Mouse (Mus musculus) cerebellum, adult 18-20 months (tissue): ENCODE data around the gene Shisa4.

ENCODE experiments used
- DNase-seq, 2 experiments: peaks; one replicate each; pipeline ENCODE4 v3.0.0; 2021

Gene Shisa4

DNA sequence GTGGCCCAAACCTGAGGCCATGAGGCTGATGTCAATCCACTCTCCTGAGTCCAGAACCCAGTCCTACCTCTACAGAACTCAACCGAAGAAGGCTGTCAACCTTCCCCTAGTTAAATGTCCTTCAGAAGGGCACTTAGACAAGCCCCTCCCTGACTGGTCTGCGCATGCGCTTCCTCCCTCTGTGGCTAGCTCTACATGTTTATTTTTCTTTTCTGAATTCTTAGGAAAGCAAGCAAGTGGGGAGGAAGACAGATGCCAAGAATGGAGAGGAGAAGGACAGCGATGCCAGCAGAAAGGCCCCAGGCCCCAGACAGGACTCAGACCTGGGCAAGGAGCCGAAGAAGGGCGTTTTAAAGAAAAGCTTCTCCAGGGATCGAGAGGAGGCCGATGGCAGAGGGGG is 11.6 kb downstream of the Shisa4 start:
- no peak for DNase-seq

DNA sequence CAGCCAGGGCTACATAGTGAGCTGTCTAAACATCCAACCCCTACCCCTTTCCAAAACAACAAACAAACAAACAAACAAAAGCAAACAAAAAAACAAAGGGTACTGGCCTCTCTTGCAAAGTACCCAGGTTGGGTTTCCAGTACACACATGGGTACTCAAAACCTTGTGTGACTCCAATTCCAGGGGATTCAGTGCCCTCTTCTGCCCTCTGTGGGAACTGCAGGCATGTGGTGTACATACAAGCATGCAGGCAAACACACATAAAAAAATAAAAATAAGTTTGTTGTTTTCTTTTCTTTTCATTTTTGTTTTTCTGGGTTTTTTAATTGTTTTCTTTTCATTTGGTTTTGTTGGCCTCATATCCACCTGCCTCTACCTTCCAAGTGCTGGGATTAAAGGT is 12.9 kb downstream of the Shisa4 start:
- no peak for DNase-seq

DNA sequence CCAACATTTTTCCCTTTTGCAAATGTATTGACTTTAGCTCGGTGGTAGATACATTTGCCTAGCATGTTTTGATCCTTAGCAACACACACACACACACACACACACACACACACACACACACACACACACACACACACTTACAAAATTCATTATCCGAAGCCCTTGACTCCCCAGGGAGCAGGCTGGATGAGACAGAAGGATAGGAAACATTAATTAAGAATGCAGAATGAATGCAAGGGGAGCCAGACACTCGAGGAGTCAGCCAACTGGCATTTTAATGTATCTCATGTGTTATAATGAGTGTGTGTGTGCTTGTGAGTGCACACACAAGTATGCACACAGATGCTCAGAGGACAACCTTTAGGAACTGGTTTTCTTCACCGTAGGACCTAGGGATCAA is 13.5 kb downstream of the Shisa4 start:
- DNase-seq, result no peak

DNA sequence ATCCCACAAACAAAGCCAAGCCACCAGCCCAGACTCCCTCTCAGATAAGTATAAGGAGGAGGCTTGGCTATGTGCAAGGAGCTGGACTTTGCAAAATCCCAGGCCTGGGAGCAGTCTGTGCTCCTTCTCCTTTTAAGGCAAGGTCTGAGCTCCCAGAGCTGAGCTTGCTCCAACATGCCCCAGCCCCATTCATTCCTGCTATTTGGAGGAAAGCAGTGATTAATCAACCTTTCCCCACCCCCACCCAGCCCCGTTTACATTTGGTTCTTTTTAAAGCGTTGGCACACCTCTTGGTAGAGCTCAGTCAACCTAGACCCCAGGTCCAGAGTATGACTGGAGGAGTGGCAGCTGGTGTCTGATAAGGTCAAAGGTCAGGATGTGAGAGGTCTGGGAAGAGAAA is 16.0 kb downstream of the Shisa4 start:
- no peak for DNase-seq

DNA sequence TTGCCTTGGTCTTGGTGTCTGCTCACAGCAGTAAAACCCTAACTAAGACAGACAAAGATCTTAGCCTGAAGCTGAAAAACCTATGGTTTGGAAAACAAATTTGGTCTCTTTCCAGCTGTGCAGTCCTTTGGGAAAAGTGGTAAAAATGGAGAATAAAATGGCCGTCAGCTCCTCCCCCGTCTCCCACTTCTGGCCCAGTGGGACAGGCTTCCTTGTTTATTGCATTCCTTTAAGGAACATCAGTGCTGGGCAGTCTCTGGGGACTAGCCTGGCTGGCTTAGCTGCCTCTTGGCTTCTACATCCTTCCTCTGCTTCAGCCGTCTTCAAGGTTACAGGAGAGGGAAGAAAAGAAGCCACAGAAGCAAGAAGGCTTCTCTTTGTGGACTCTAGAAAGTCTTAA is 23.1 kb downstream of the Shisa4 start:
- no peak for DNase-seq

DNA sequence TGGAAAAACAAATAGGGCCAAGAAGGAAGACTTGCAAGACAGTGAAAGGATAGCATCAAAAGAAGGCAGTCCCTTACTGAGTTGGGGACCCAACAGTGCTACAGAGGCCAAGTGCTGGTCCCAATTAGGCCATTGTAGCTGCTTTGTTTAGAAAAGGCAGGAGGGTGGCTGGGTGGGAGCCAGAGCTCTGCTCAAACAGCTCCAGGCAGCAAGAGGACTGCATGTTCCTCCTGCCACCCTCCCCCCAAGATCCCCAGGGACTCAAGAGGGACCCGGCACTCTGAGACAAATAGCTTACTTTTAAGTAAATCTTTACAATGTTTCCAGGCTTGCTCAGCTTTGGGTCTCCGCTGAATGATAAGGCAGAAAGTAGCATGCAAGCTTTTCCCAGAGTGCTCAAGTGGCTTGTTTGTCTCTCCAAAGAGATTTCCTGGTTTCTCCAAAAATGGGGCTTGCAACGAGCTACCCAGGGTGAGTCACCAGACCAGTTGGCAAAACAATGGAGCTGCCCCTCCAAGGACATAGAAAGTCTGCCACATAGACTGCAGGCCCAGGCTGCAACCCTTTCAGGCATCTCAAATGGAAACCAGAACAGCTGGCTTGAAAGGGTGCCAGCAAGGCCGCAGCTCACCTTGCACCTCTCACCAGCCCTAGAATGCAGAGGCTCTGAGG is 27.4 kb downstream of the Shisa4 start:
- no peak for DNase-seq

DNA sequence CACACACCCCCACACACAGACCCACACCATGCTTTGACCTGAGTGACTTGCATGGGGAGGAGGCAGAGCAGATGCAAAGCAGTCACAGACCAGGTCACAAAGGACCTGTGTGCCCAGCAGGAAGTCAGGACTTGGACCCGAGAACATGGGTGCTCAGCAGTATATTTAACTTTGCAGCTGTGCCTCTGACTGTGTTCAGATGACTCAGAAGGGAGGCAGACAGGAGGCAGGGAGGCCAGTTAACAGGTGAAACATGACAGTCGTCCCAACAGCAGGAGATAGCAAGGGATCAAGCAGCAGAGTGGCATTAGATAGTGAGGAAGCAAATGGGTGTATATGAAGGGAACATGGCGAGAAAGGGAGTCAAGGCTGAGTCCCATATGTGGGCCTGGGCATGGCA is 28.1 kb downstream of the Shisa4 start:
- DNase-seq, result no peak

DNA sequence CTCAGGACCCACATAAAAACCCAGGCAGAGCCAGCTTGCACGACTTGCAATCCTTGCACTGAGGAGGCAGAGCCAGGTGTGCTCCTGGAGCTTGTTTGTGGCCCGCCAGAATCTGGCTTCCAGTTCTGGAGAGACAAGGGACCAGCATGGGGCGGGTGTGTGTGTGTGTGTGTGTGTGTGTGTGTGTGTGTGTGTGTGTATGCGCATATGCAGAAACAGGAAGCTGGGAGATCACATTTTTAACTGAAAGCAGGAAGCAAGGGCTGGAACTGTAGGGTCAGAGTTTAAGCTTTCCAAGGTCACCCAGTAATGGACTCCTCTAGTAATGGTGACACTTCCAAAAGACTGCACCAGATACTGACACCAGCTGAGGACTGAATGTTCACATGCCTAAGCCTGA is 31.0 kb downstream of the Shisa4 start:
- no peak for DNase-seq

DNA sequence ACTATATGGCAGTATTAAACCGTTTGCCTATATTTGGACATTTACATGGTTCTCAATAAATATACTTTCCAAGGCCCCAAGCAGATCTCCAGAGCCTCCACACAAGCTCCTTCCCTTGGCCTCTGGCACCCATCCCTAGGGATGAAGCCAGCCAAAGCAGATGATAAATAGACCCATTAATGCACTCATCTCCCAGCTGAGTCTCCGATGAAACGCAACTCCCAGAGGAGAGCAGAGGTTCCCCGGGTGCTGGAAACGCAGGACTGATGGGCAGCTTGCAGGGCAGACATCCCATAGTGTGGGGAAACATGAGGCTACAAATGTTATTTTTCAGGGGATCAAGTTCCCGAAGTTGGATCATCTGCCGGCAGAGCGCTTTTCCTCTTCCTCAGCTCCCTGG is 33.1 kb downstream of the Shisa4 start:
- DNase-seq, result no peak

DNA sequence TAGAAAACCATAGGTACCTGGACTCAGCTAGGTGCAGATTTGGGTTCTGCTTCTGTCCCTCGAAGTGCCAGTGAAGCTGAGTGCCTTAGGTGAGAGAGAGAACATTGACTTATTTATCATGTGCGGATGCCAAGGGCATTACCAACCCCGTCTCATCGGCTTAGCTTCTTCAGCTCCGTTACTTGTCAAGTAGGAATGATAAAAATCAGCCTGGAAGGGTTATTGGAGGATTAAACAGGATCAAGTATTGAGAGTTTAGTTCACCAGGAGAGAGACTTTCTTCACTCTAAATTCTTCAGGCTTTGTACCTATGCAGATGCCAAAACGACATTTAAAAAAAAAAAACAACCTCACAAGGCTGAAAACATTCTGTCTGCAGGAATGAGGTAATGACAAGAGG is 44.5 kb downstream of the Shisa4 start:
- DNase-seq, result no peak

DNA sequence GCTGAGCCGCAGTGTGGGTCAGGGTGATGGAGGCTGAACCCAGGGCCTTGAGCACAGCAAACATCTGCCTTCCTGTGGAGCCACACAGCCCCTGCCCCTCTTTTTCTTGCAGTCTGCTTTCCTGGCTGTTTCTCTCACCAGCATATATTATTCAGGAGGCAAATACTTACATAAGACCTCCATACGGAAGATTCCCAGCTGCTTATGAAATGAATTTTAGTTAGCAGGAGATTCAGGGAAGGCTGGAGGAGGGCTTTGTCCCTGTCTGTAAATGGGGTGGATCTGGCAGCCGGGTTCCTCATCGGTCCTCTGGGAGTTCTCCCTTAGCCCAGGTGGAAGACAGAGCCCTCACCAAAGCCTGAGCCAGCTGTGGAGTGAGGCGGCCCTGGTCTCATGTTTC is 46.7 kb downstream of the Shisa4 start:
- DNase-seq, result no peak

DNA sequence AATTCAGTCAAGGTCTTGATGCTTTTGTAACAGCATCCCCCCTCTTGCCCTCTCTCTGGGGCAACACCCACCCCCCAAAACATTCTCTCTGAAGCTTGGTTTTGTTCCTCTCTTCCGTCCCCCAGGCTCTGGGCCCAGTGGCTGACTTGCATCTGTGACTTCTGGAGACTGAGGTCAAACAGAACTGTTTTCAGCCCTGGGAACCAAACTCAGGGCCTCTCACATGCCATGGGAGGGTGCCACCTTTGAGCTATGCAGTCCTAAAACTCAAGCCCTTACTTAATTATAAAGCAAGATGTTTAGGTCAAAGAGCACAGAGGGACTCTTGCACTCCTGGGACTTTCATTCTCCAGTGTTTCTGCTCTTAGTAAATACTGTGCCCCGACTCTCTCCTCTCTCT is 49.1 kb downstream of the Shisa4 start:
- no peak for DNase-seq

DNA sequence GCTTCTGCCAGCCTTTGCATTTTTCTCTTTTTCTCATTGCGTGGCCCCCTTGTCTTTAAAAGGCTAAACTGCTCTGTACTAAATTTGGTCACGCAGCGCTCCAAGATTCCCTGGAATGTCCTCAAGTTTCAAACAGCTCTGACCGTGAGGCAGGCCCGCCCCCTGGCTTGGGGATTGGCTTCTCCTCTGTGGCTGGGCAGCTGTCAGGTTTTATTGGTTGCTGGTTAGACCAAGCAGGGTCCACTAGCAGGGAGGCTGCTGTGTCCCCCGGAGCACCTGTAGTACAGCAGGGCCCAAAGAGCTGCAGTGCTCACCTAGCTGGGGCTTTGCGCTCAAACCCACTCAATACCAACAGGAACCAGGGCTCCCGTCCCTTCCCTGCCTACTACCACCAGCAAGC is 50.5 kb downstream of the Shisa4 start, which contains the start of gene Lmod1:
Lmod1 (plus strand) TSS at position 237 of the 400 bp plus-strand sequence.
- DNase-seq, result no peak

DNA sequence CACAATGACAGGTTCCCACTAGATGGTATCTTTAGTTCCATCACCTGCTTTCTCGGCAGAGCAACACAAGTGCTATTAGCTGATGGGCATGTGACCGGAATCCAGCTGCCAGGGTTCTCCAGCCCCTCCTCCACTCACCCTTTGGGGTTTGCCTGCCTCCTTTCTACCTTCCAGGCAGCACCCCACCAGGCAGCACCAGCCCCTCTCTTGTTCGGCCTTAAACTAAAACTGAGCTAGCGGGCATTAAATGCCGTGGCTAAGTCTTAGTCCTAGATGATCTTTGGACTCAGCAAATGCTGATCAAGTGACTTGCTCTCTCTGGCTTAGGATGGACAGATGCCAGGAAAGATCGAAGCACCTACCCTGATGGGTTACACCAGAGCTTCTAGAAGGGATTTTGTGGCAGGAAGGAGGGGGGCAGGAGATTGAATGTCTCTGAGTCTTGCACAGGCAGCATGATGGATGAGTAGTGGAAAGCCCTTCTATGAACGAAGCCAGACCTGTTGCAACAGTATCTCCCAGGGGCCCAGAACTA is 51.6 kb downstream of the Shisa4 start:
- DNase-seq, result no peak
